Mouse (Mus musculus) testis, adult 2 months (tissue): ENCODE results near the gene Ntan1.
A peak's percentile ranks its signal among the peaks of the same experiment; 100 is the strongest.

Source experiments
- CTCF ChIP-seq: fragments of 200-500 bp; IDR thresholded peaks from 2 replicates; pipeline ENCODE4 v1.5.1; 2012; ENCODE audit warnings: low read depth, mild to moderate bottlenecking, inconsistent platforms, low read length, moderate library complexity; ENCODE audit not compliant: control insufficient read depth, insufficient read depth, insufficient replicate concordance
- POLR2A ChIP-seq: fragments of 200-500 bp; IDR thresholded peaks from 2 replicates; pipeline ENCODE4 v1.6.1; 2012; ENCODE audit warnings: low read depth, mild to moderate bottlenecking, inconsistent platforms, low read length, moderate library complexity; ENCODE audit not compliant: control insufficient read depth

- no peak for TF ChIP-seq CTCF
- TF ChIP-seq POLR2A: peak; percentile 98
These were observed 38.1 kb upstream of the Ntan1 start, which contains the start of gene Rrn3 for GRCm38 (mm10) chr16:13780353-13781036.
